Mouse (Mus musculus) heart, embryonic 14.5 days (tissue): ENCODE measurements at regions not wholly inside any gene's neighbourhood (a gene's known extent, or its start where the extent isn't known, plus 50 kb on each side); places are given as distances from the start of the nearest gene placed in this dataset.

Source experiments
- ATAC-seq: fragments of 200-750 bp; cut with Nextera tagmentation; 2 replicates; pipeline ENCODE4 v1.8.0; 2017; ENCODE audit warnings: low read depth, moderate TSS enrichment; ENCODE audit not compliant: insufficient number of reproducible peaks, insufficient read depth, low FRiP score
- H3K27ac ChIP-seq, 2 experiments: fragments of 200-500 bp in 1 of 2; fragments of 300-500 bp in 1 of 2; sonication (generic) in 1 of 2; replicated peaks in 1 of 2; 2 replicates each; pipeline ENCODE4 v1.5.1; 2012 to 2014; ENCODE audit warnings: low read depth in 2 of 2, low read length in 2 of 2, control low read depth in 1 of 2, mild to moderate bottlenecking in 1 of 2, mixed read lengths in 1 of 2; ENCODE audit not compliant: control insufficient read depth in 1 of 2, insufficient read depth in 1 of 2
- H3K27me3 ChIP-seq: fragments of 300-500 bp; sonication (generic); 2 replicates; pipeline ENCODE4 v1.6.1; 2014; ENCODE audit warnings: mild to moderate bottlenecking, low read length, control low read depth; ENCODE audit not compliant: control insufficient read depth, insufficient read depth
- H3K36me3 ChIP-seq: fragments of 300-500 bp; sonication (generic); 2 replicates; pipeline ENCODE4 v1.6.1; 2014; ENCODE audit warnings: mild to moderate bottlenecking, control low read depth, low read length, mixed read lengths; ENCODE audit not compliant: control insufficient read depth, insufficient read depth
- H3K4me1 ChIP-seq, 2 experiments: fragments of 200-500 bp in 1 of 2; fragments of 300-500 bp in 1 of 2; sonication (generic) in 1 of 2; 2 replicates each; pipeline ENCODE4 v1.6.1; 2012 to 2014; ENCODE audit warnings: low read length in 2 of 2, control low read depth in 1 of 2, mixed read lengths in 1 of 2; ENCODE audit not compliant: control insufficient read depth in 2 of 2, insufficient read depth in 2 of 2
- H3K4me2 ChIP-seq: fragments of 300-500 bp; sonication (generic); 2 replicates; pipeline ENCODE4 v1.6.1; 2014; ENCODE audit warnings: mild to moderate bottlenecking, low read length
- H3K4me3 ChIP-seq, 2 experiments: fragments of 200-500 bp in 1 of 2; fragments of 300-500 bp in 1 of 2; sonication (generic) in 1 of 2; 2 replicates each; pipeline ENCODE4 v1.5.1; 2012 to 2014; ENCODE audit warnings: low read length in 2 of 2, mild to moderate bottlenecking in 2 of 2, control low read depth in 1 of 2, low read depth in 1 of 2, moderate library complexity in 1 of 2; ENCODE audit not compliant: control insufficient read depth in 1 of 2, insufficient read depth in 1 of 2
- H3K9ac ChIP-seq: fragments of 300-500 bp; sonication (generic); 2 replicates; pipeline ENCODE4 v1.6.1; 2014; ENCODE audit warnings: mild to moderate bottlenecking, low read length
- H3K9me3 ChIP-seq: fragments of 300-500 bp; sonication (generic); 2 replicates; pipeline ENCODE4 v1.6.1; 2016; ENCODE audit warnings: low read length, control low read depth; ENCODE audit not compliant: control insufficient read depth
- WGBS: fragments of 180-500 bp; shearing (Covaris S2); extraction: QIAGEN DNeasy Blood & Tissue Kit; methylation state at CpG from one replicate; pipeline ENCODE4 v1.1.7; 2014; 5-methylcytosine and 5-hydroxymethylcytosine counted together

GRCm38 (mm10) chr16:30683986-30684385 lies 84.5 kb downstream of the Fam43a start:
- 89% methylated on average over 3 of the region's 3 CpGs for WGBS
- Histone ChIP-seq H3K4me2 (no peak overlapping the region), H3K27ac (no peak overlapping the region), H3K36me3 (no peaks in the 10 kb centered on the region), H3K27me3 (no peaks in the 10 kb centered on the region), H3K9ac (no peak overlapping the region), H3K4me3 (no peak overlapping the region), H3K9me3 (peaks cover 8% of the 10 kb centered on the region; the same call in 1 of the 2 replicates), H3K4me1 (peaks cover 0 to 3% of the 10 kb centered on the region in 2 experiments; a peak in 1 of 4 replicates)
- no peak for ATAC-seq

DNA sequence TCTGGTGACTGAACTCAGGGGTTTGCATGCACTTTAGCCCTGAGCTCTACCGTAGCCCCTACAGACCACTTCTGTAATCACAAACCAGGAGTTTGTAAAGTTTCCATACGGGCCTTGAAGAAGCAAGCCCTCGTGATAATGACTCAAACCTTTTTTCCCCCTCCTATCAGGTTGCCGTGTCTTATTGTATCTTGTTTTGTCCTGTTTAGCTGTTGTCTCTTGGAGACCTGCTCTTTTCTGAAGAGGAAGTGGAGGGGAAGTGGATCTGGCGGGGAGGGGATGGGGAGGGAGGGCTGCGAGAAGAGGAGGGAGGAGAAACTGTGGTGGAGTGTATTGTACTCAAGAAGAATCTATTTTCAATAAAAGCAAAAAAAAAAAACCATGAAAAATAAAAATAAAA lies 87.0 kb downstream of the Fam43a start:
- Histone ChIP-seq H3K9ac (no peak overlapping the region), H3K4me3 (no peak overlapping the region), H3K9me3 (peaks cover 6% of the 10 kb centered on the region; the same call in 1 of the 2 replicates), H3K36me3 (no peaks in the 10 kb centered on the region), H3K4me2 (no peak overlapping the region), H3K27ac (no peak overlapping the region), H3K4me1 (peaks cover 0 to 3% of the 10 kb centered on the region in 2 experiments; a peak in 1 of 4 replicates), H3K27me3 (no peaks in the 10 kb centered on the region)
- WGBS = 37% methylated on average over 6 of the region's 6 CpGs
- no peak for ATAC-seq

DNA sequence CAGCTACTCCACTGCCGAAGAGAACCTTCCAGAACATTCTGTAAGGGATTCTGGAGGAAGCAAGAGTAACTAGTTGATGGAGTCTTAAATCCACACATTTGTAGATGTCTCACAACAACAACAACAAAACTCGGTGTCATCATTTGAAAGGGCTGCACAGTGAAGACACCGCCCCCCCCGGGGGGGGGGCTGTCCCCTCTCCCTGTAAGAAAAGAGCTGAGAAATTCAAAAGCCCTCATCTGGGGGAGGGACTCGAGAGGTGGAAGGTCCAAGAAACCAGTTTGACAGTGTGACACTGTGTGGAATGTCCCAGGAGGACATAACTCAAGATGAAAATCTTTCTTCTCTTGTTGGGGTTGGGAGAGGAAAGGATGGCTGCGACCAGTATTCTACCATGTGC lies 87.7 kb downstream of the Fam43a start:
- WGBS = 87% methylated on average over 6 of the region's 6 CpGs
- no peak for ATAC-seq

DNA sequence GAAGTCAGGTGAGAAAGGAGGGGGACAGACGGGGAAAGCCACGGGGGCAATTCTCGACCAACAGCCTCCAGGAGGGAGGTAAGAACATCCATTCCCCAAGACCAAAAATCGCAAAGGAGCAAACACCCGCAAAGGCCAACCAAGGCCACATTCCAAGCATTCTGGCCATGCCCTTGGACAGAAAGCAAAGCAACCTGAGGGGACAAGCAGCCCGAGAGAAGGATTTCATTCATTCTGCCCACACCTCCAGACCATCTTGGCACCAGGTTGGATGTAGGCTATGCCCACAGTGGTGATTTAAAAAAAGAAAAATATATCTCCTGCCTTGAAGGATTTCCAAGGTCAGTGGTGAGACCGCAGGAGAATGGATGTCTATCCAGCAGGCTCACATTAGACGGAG lies 88.2 kb downstream of the Fam43a start:
- H3K27ac ChIP-seq = no peak overlapping the region
- 77% methylated on average over 8 of the region's 8 CpGs for WGBS
- H3K4me3 ChIP-seq = no peak overlapping the region
- H3K9me3 ChIP-seq = peaks cover 6% of the 10 kb centered on the region; the same call in 1 of the 2 replicates
- no peak overlapping the region for H3K9ac ChIP-seq
- H3K4me2 ChIP-seq = no peak overlapping the region
- no peaks in the 10 kb centered on the region for H3K36me3 ChIP-seq
- H3K4me1 ChIP-seq = peaks cover 0 to 6% of the 10 kb centered on the region in 2 experiments; a peak in 1 of 4 replicates
- no peaks in the 10 kb centered on the region for H3K27me3 ChIP-seq
- ATAC-seq = no peak

More for the DNA sequence above, 87.7 kb downstream of the Fam43a start:
- Histone ChIP-seq H3K36me3 (no peaks in the 10 kb centered on the region), H3K4me2 (no peak overlapping the region), H3K27ac (no peak overlapping the region), H3K27me3 (no peaks in the 10 kb centered on the region), H3K4me3 (no peak overlapping the region), H3K4me1 (peaks cover 0 to 6% of the 10 kb centered on the region in 2 experiments; a peak in 1 of 4 replicates), H3K9me3 (peaks cover 6% of the 10 kb centered on the region; the same call in 1 of the 2 replicates), H3K9ac (no peak overlapping the region)

GRCm38 (mm10) chr16:30690531-30690930 lies 91.0 kb downstream of the Fam43a start:
- no peaks in the 10 kb centered on the region for H3K9me3 ChIP-seq
- no peaks in the 10 kb centered on the region for H3K36me3 ChIP-seq
- H3K27ac ChIP-seq = no peak overlapping the region
- H3K9ac ChIP-seq = no peak overlapping the region
- peaks cover 11 to 12% of the 10 kb centered on the region in 2 experiments; a peak in 3 of 4 replicates for H3K4me1 ChIP-seq
- no peaks in the 10 kb centered on the region for H3K27me3 ChIP-seq
- H3K4me2 ChIP-seq = no peak overlapping the region
- no peak for ATAC-seq
- whole genome bisulfite sequencing = 60% methylated on average over 4 of the region's 4 CpGs
- H3K4me3 ChIP-seq = no peak overlapping the region

DNA sequence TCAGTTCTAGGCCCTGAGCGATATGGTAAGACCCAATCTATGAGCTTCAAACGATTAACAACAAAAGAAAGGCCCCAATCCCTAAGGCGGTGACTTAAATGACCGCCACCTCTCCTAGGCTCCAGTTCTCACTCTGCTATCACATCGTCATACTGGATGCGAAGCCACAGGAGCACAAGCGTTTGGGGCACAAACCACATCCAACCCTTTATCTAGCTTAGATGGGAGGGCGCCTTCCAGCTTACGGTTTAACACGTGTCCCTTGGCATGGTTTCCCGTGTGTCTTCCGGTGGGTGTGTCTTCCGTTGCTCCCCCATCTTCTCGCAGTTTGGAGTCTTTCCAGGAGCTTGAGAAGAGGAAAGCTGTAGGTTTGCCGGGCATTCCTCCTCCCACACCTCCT lies 92.4 kb downstream of the Fam43a start:
- peaks cover 11 to 12% of the 10 kb centered on the region in 2 experiments; a peak in 3 of 4 replicates for H3K4me1 ChIP-seq
- H3K4me3 ChIP-seq = no peak overlapping the region
- no peak for ATAC-seq
- 80% methylated on average over 15 of the region's 15 CpGs for WGBS
- no peaks in the 10 kb centered on the region for H3K36me3 ChIP-seq
- H3K9me3 ChIP-seq = no peaks in the 10 kb centered on the region
- no peak overlapping the region for H3K9ac ChIP-seq
- H3K4me2 ChIP-seq = no peak overlapping the region
- H3K27ac ChIP-seq = no peak overlapping the region
- H3K27me3 ChIP-seq = no peaks in the 10 kb centered on the region

DNA sequence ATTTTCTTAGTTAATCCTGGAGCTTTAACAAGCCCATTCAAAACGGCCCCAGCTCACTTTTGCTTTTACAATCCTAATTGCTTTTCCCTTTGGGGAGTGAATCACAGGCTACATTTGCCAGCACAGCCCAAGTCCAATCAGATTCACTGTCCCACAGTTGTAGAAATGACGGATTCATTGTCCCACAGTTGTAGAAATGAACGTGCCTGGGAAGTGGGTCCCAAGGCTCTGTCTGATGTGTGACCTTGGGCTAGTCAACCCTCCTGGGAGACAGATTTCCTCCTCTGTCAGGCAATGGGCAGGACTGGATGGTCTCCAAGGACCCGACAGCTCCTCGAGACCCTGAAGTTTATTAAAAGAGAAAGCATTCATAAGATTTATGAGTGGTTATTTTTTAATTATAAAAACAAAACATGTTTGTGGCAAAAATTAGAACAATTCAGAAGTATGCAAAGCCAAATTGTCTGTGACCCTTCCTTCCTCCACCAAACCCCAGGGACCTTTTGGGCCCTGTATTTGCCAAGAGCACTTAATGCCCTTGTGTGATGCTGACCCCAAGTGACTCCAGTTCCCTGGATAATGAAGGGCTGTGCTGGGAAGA lies 93.1 kb downstream of the Fam43a start:
- WGBS = 60% methylated on average over 5 of the region's 5 CpGs
- Histone ChIP-seq H3K27ac (no peak overlapping the region), H3K9me3 (no peaks in the 10 kb centered on the region), H3K36me3 (no peaks in the 10 kb centered on the region), H3K9ac (no peak overlapping the region), H3K27me3 (no peaks in the 10 kb centered on the region), H3K4me2 (no peak overlapping the region), H3K4me3 (no peak overlapping the region), H3K4me1 (peaks cover 10 to 11% of the 10 kb centered on the region in 2 experiments; a peak in 3 of 4 replicates)
- no peak for ATAC-seq

- 59% methylated on average over 3 of the region's 3 CpGs for WGBS
- Histone ChIP-seq H3K27ac (no peak overlapping the region), H3K9ac (no peak overlapping the region), H3K4me1 (peaks cover 9 to 11% of the 10 kb centered on the region in 2 experiments; a peak in 3 of 4 replicates), H3K36me3 (no peaks in the 10 kb centered on the region), H3K27me3 (no peaks in the 10 kb centered on the region), H3K4me2 (no peak overlapping the region), H3K9me3 (no peaks in the 10 kb centered on the region), H3K4me3 (no peak overlapping the region)
- no peak for ATAC-seq
Measured at GRCm38 (mm10) chr16:30693206-30693605, 93.7 kb downstream of the Fam43a start.
